Mouse (Mus musculus) liver, adult 2 months (tissue): ENCODE data around the gene Csrp1.
A peak's percentile ranks its signal among the peaks of the same experiment; 100 is the strongest.

Source experiments
- CTCF ChIP-seq: fragments of 200-500 bp; IDR thresholded peaks from 2 replicates; pipeline ENCODE4 v1.5.1; 2011; ENCODE audit warnings: low read depth, low read length, control low read depth
- POLR2A ChIP-seq: fragments of 200-500 bp; IDR thresholded peaks from 2 replicates; pipeline ENCODE4 v1.6.1; 2011; ENCODE audit warnings: low read length, control low read depth; ENCODE audit not compliant: insufficient read depth; ENCODE audit errors: extremely low read depth

DNA sequence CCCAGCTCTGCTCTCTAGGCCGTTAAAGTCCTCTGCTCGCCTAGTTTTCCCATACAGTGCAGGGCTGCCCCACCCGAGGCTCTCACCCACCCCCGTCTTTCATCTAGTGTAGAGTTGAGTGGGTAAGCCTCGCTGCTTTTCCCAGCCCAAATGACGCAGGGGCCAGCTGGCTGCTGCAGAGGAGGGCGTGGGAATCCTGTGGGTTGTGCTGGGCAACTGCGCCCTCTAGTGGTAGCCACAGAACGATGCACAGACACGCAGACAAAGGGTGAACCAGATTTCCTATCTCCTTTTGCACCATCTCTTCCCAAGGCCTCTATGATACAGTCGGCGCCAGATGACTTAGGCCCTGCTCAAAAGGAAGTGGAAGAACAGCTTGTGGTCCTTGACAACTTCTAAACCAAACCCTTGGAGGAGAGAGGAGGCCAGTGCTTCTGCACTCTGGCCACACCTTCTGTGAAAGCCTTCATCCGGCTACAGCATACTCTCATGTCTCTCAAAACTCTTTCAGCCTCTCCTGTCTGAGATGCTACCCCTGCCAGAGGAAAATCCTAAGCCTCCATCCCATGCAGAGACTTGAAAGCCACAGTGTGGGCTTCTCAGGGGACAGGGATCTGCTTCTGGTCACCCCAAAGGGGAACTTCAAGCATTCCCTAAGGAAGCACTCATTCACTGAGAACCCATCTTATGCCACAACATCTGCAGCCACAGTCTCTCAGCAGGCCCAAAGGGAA, 49.3 kb upstream of the Csrp1 start:
- no peak for TF ChIP-seq POLR2A
- peak; percentile 99 for TF ChIP-seq CTCF
